Mouse (Mus musculus) testis, adult 2 months (tissue): ENCODE results near the gene Megf11.

Source experiments
- CTCF ChIP-seq: fragments of 200-500 bp; IDR thresholded peaks from 2 replicates; pipeline ENCODE4 v1.5.1; 2012; ENCODE audit warnings: low read depth, mild to moderate bottlenecking, inconsistent platforms, low read length, moderate library complexity; ENCODE audit not compliant: control insufficient read depth, insufficient read depth, insufficient replicate concordance
- POLR2A ChIP-seq: fragments of 200-500 bp; IDR thresholded peaks from 2 replicates; pipeline ENCODE4 v1.6.1; 2012; ENCODE audit warnings: low read depth, mild to moderate bottlenecking, inconsistent platforms, low read length, moderate library complexity; ENCODE audit not compliant: control insufficient read depth

- TF ChIP-seq POLR2A (no peak), CTCF (peak; percentile 77; the same call in 1 of the 2 replicates)
Measured at GRCm38 (mm10) chr9:64393914-64394596, 8.6 kb downstream of the Megf11 start.
